Mouse (Mus musculus) MEL (cell line): ENCODE results near the gene Zmiz1.

Source experiments
- EP300 ChIP-seq, 2 experiments: IDR thresholded peaks; 2 replicates each; pipeline ENCODE4 v1.6.1; 2011; ENCODE audit warnings: improper control_type of control experiment in 2 of 2, low read length in 2 of 2, low read depth in 1 of 2, mild to moderate bottlenecking in 1 of 2
- MXI1 ChIP-seq: IDR thresholded peaks from 2 replicates; pipeline ENCODE4 v1.6.1; 2011; ENCODE audit warnings: mild to moderate bottlenecking, low read depth, low read length, improper control_type of control experiment

DNA sequence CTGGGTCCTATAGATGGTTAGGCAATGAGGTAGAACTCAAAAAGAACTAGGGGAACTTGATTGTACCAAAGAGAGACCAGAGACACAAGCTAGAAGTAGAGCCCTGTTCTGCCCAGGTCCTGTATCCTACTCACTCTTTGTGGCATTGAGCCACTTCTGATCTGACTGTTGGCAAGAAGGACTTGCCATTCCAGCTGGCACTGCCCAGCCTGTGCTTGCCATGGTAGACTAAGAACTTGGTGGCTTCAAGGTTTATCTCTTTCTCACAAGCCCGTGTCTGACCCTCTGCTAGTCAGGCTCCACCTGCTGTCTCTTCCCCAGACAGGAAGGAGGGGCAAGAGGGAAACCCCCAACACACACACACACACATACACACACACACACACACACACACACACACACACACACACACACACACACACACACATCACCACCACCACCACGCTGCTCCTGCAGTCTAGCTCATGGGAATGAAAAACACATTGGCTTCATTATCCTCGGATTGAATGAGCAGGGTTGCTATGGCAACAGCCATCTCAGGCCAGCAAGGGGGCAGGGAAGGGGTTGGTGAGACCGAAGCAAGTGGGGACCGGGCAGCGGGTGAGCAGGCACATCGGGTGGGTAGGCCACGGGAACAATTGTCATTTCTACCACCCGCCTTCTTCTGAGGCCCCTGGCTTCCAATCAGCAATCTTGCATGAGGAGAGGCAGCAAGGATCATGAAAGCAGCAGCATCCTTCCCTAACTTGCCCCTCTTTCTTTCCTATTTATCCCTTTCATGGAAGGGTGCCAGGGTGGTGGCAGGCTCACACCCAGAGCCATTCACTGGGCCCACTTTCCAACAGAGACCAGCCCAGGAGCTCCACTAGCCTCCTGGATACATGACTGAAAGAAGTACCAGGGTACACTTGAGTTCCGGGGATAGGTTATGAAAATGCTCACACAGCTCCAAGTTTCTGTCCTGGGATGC, 91.2 kb downstream of the Zmiz1 start:
- no peak for TF ChIP-seq MXI1
- no peak for TF ChIP-seq EP300 (IDR thresholded peaks at IDR 0.05; ENCODE audit: low read depth in 1 of 2, low read length in 2 of 2)
